Mouse (Mus musculus) midbrain, embryonic 15.5 days (tissue): Measurements from ENCODE around the gene Snrnp35. TPM values are rescaled to one million over a fixed set of nuclear protein-coding genes. Genes with fewer than 3 reads are reported as not detected.
"Not testable (repeated sequence)": the region's sequence is repeated elsewhere in the genome, so short reads cannot be mapped to it uniquely, and the experiment has no call there.

Experiments used
- ATAC-seq: fragments of 200-750 bp; cut with Nextera tagmentation; replicated peaks from 2 replicates; pipeline ENCODE4 v1.8.0; 2017; ENCODE audit warnings: moderate TSS enrichment
- H3K27ac ChIP-seq: fragments of 300-500 bp; sonication (generic); 2 replicates; pipeline ENCODE4 v1.5.1; 2015; ENCODE audit warnings: mild to moderate bottlenecking, inconsistent platforms
- H3K27me3 ChIP-seq: fragments of 300-500 bp; sonication (generic); replicated peaks from 2 replicates; pipeline ENCODE4 v1.6.1; 2015; ENCODE audit warnings: inconsistent platforms
- H3K36me3 ChIP-seq: fragments of 300-500 bp; sonication (generic); replicated peaks from 2 replicates; pipeline ENCODE4 v1.6.1; 2015; ENCODE audit warnings: inconsistent platforms
- H3K4me1 ChIP-seq: fragments of 300-500 bp; sonication (generic); 2 replicates; pipeline ENCODE4 v1.6.1; 2015; ENCODE audit warnings: inconsistent platforms
- H3K4me2 ChIP-seq: fragments of 300-500 bp; sonication (generic); 2 replicates; pipeline ENCODE4 v1.6.1; 2015; ENCODE audit warnings: inconsistent platforms, mild to moderate bottlenecking, moderate library complexity
- H3K4me3 ChIP-seq: fragments of 300-500 bp; sonication (generic); 2 replicates; pipeline ENCODE4 v1.5.1; 2015; ENCODE audit warnings: mild to moderate bottlenecking, inconsistent platforms
- H3K9ac ChIP-seq: fragments of 300-500 bp; sonication (generic); 2 replicates; pipeline ENCODE4 v1.6.1; 2015; ENCODE audit warnings: mild to moderate bottlenecking, inconsistent platforms
- H3K9me3 ChIP-seq: fragments of 300-500 bp; sonication (generic); 2 replicates; pipeline ENCODE4 v1.6.1; 2016; ENCODE audit warnings: inconsistent platforms
- WGBS: fragments of 180-500 bp; shearing (Covaris S2); methylation state at CpG from one replicate; pipeline ENCODE4 v1.1.7; 2015; ENCODE audit warnings: mixed read lengths; 5-methylcytosine and 5-hydroxymethylcytosine counted together
- polyA plus RNA-seq: library from polyadenylated mRNA; unstranded; fragments of >200 nt; fragmentation: Nextera tagmentation; extraction: Ambion mirVana; gene quantifications from 2 replicates; pipeline ENCODE4 v1.2.1, GENCODE M21; 2015

The Snrnp35 gene
- polyA plus RNA-seq, 1 experiment from 2014 or later: 18.9 TPM

GRCm38 (mm10) chr5:124450051-124450450 is 32.9 kb upstream of the Snrnp35 start:
- no peak for ATAC-seq
- Histone ChIP-seq H3K27ac (no peak overlapping the region), H3K27me3 (no peaks in the 10 kb centered on the region), H3K36me3 (peaks cover 36% of the 10 kb centered on the region; the same call in 1 of the 2 replicates), H3K9ac (no peak overlapping the region), H3K4me2 (no peak overlapping the region), H3K9me3 (no peaks in the 10 kb centered on the region), H3K4me3 (no peak overlapping the region), H3K4me1 (peaks cover 23% of the 10 kb centered on the region)
- WGBS: 92% methylated on average over 7 of the region's 7 CpGs

DNA sequence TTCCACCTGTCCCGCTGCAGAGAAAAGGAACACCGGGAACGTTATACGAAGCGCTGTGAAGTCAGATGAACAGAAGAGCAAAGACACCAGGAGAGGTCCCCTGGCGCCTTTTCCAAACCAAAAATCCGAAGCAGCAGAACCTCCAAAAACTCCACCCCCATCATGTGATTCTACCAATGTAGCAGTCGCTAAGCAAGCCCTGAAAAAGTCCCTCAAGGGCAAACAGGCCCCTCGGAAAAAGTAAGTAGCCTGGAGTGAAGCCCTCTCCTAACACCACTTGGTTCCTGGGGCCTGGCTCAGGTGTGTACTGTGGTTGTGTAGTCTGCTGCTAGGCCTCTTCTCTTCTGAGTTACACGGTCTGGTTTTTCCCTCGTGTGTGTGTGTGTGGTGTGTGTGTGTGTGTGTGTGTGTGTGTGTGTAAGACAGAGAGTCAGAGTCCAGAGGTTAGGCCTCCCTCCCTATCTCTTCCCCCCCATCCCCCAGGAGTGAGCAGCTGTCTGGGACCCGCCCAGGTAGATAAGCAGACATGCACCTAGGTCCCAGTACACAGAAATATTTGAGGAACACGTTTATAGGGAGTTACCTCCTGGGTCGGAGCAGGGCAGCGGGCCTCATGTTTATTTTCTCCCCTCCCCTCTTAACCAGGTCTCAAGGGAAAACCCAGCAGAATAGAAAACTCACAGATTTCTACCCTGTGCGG is 32.1 kb upstream of the Snrnp35 start:
- no peak overlapping the region for H3K4me3 ChIP-seq

GRCm38 (mm10) chr5:124452494-124453228 is 30.3 kb upstream of the Snrnp35 start:
- Histone ChIP-seq H3K27me3 (no peaks in the 10 kb centered on the region), H3K36me3 (peaks cover 45% of the 10 kb centered on the region; the same call in 1 of the 2 replicates), H3K9ac (no peak overlapping the region), H3K4me3 (no peak overlapping the region), H3K4me2 (no peak overlapping the region), H3K4me1 (0 out of 2 replicates have a peak, but pooled peaks cover 9% of the 10 kb centered on the region), H3K27ac (no peak overlapping the region), H3K9me3 (no peaks in the 10 kb centered on the region)
- ATAC-seq: no peak
- WGBS: 77% methylated on average over 15 of the region's 15 CpGs

More for the DNA sequence above, 32.1 kb upstream of the Snrnp35 start:
- no peaks in the 10 kb centered on the region for H3K9me3 ChIP-seq
- H3K27ac ChIP-seq: no peak overlapping the region
- peaks cover 38% of the 10 kb centered on the region; the same call in 1 of the 2 replicates for H3K36me3 ChIP-seq
- 89% methylated on average over 16 of the region's 16 CpGs for WGBS
- no peak for ATAC-seq
- H3K4me1 ChIP-seq: peaks cover 23% of the 10 kb centered on the region
- no peak overlapping the region for H3K4me2 ChIP-seq
- no peaks in the 10 kb centered on the region for H3K27me3 ChIP-seq
- no peak overlapping the region for H3K9ac ChIP-seq

GRCm38 (mm10) chr5:124453339-124454081 is 29.4 kb upstream of the Snrnp35 start:
- no peaks in the 10 kb centered on the region for H3K9me3 ChIP-seq
- 77% methylated on average over 13 of the region's 13 CpGs for WGBS
- H3K4me1 ChIP-seq: 0 out of 2 replicates have a peak, but pooled peaks cover 9% of the 10 kb centered on the region
- H3K4me2 ChIP-seq: no peak overlapping the region
- H3K27me3 ChIP-seq: no peaks in the 10 kb centered on the region
- no peak overlapping the region for H3K9ac ChIP-seq
- H3K4me3 ChIP-seq: no peak overlapping the region
- ATAC-seq: no peak
- 0 out of 2 replicates have a peak overlapping the region, but pooled peaks have one; percentile 8 for H3K27ac ChIP-seq
- peaks cover 46% of the 10 kb centered on the region; the same call in 1 of the 2 replicates for H3K36me3 ChIP-seq

- H3K4me2 ChIP-seq: no peak overlapping the region
- no peaks in the 10 kb centered on the region for H3K9me3 ChIP-seq
- H3K36me3 ChIP-seq: peaks cover 50% of the 10 kb centered on the region; the same call in 1 of the 2 replicates
- H3K27me3 ChIP-seq: no peaks in the 10 kb centered on the region
- WGBS: 83% methylated on average over 1 of the region's 1 CpGs
- H3K27ac ChIP-seq: no peak overlapping the region
- 0 out of 2 replicates have a peak, but pooled peaks cover 5% of the 10 kb centered on the region for H3K4me1 ChIP-seq
- H3K4me3 ChIP-seq: no peak overlapping the region
- no peak overlapping the region for H3K9ac ChIP-seq
- ATAC-seq: no peak
Observed at GRCm38 (mm10) chr5:124454082-124454419, 28.9 kb upstream of the Snrnp35 start.

GRCm38 (mm10) chr5:124456762-124457161 is 26.2 kb upstream of the Snrnp35 start:
- no peak overlapping the region for H3K4me3 ChIP-seq
- H3K4me1 ChIP-seq: no peaks in the 10 kb centered on the region
- H3K27me3 ChIP-seq: no peaks in the 10 kb centered on the region
- 95% methylated on average over 6 of the region's 6 CpGs for WGBS
- peaks cover 62% of the 10 kb centered on the region for H3K36me3 ChIP-seq
- H3K9ac ChIP-seq: no peak overlapping the region
- no peak overlapping the region for H3K27ac ChIP-seq
- H3K4me2 ChIP-seq: no peak overlapping the region
- H3K9me3 ChIP-seq: no peaks in the 10 kb centered on the region
- ATAC-seq: no peak

DNA sequence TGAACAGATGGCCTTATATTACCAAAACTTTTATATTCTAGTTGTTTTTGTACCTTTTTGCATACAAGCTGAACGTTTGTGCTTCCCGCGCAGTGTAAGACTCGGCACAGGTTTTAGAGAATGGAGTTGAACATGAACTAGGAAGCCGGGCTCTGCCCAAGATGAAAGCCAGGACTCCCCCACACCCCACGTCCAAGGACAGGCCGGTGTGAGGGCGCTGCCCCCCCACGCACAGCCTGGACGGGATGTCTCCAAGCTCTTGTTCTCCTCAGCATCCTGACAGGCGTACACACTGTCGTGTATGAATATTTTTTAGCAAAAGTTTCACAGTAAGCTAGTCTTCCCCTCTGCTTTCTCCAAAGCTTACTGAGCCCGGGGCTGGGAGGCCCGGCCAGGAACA is 22.0 kb upstream of the Snrnp35 start:
- not testable (repeated sequence) for ATAC-seq, H3K27ac ChIP-seq, H3K9me3 ChIP-seq, H3K4me3 ChIP-seq, H3K4me2 ChIP-seq, H3K4me1 ChIP-seq, H3K27me3 ChIP-seq, H3K9ac ChIP-seq
- 94% methylated on average over 14 of the region's 14 CpGs for WGBS
- H3K36me3 ChIP-seq: peaks cover 60% of the 10 kb centered on the region

DNA sequence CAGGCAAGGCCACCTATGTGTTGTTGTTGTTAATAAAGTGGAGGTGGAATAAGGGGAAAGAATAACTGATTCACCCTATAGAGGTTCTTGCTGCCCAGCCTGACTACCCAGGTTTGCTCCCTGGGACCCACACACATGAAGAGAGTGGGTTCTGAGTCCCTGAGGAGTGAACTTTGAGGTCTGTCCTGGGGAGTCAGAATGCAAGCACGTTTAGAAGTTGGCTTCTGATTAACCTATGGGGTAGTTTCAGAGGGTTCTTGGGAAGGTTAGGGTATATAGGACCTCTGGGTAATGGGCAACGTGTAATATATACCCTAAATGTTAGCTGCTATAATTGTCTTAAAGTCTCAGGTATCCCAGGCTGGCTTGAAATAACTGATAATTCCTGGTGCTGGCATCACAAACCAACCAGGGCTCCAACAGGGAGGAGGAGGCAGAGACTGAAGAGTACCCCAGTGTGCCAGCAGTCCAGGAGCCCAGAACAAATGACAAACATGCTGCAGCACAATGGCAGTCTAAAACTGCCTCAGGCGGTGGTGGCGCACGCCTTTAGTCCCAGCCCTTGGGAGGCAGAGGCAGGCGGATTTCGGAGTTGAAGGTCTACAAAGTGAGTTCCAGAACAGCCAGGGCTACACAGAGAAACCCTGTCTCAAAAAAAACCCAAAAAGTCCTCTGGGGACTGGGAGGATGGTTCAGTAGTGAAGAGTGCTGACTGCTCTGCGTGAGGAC is 20.5 kb upstream of the Snrnp35 start:
- Histone ChIP-seq H3K4me3 (no peak overlapping the region), H3K4me1 (no peaks in the 10 kb centered on the region), H3K36me3 (peaks cover 51% of the 10 kb centered on the region), H3K27me3 (no peaks in the 10 kb centered on the region), H3K4me2 (no peak overlapping the region), H3K9ac (no peak overlapping the region), H3K27ac (no peak overlapping the region), H3K9me3 (no peaks in the 10 kb centered on the region)
- ATAC-seq: no peak
- 88% methylated on average over 8 of the region's 8 CpGs for WGBS

- Histone ChIP-seq H3K4me2 (no peak overlapping the region), H3K9ac (no peak overlapping the region), H3K9me3 (no peaks in the 10 kb centered on the region), H3K27ac (no peak overlapping the region), H3K4me3 (no peak overlapping the region), H3K36me3 (peaks cover 42% of the 10 kb centered on the region), H3K4me1 (no peaks in the 10 kb centered on the region), H3K27me3 (no peaks in the 10 kb centered on the region)
- WGBS: 90% methylated on average over 5 of the region's 5 CpGs
- ATAC-seq: no peak
Observed at GRCm38 (mm10) chr5:124463462-124463861, 19.5 kb upstream of the Snrnp35 start.

DNA sequence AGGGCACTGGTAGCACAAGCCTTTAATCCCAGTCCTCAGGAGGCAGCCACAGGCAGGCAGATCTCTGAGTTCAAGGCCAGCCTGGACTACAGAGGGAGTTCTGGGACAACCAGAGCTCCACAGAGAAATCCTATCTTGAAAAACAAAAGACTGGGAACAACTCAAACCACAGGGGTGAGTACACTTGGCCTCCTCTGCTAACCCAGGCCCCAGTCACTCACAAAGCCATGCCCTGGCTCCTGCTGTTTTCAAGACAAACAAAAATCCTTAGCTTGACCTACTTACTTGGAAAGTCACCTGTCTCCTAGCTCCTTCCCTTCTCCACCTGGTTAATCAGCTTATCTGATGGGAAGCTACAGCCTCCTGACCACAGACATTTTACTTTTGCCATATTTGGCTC is 18.0 kb upstream of the Snrnp35 start:
- no peak overlapping the region for H3K27ac ChIP-seq
- H3K4me3 ChIP-seq: no peak overlapping the region
- no peaks in the 10 kb centered on the region for H3K27me3 ChIP-seq
- no peak overlapping the region for H3K4me2 ChIP-seq
- H3K9ac ChIP-seq: no peak overlapping the region
- H3K4me1 ChIP-seq: no peaks in the 10 kb centered on the region
- peaks cover 27% of the 10 kb centered on the region for H3K36me3 ChIP-seq
- no peak for ATAC-seq
- no peaks in the 10 kb centered on the region for H3K9me3 ChIP-seq

GRCm38 (mm10) chr5:124467766-124468165 is 15.2 kb upstream of the Snrnp35 start:
- no peaks in the 10 kb centered on the region for H3K9me3 ChIP-seq

DNA sequence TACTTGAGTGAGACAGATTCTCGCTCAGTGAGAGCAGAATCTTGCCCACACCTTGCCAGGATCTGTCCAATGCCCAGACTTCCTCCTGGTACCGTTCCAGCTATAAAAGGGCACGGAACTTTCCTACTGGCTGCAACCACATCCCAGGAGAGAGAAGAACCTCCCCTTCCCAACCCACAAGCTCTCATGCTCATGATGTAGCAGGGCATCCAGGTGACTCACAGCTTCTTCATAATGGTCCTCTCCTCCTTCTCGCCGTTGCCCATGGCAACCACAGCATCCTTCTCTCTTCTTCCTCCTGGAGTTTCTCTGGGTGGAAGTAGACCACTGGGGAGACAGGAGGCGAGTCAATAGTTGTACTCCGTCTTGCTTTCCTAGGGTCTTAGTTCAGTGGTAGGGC is 14.6 kb upstream of the Snrnp35 start:
- no peaks in the 10 kb centered on the region for H3K27me3 ChIP-seq
- ATAC-seq: no peak
- peaks cover 4% of the 10 kb centered on the region; the same call in 1 of the 2 replicates for H3K36me3 ChIP-seq
- H3K9me3 ChIP-seq: no peaks in the 10 kb centered on the region
- H3K9ac ChIP-seq: no peak overlapping the region
- H3K27ac ChIP-seq: no peak overlapping the region
- no peak overlapping the region for H3K4me2 ChIP-seq
- H3K4me3 ChIP-seq: no peak overlapping the region
- WGBS: 94% methylated on average over 7 of the region's 7 CpGs
- no peaks in the 10 kb centered on the region for H3K4me1 ChIP-seq

More at GRCm38 (mm10) chr5:124467766-124468165, 15.2 kb upstream of the Snrnp35 start:
- Histone ChIP-seq H3K27ac (no peak overlapping the region), H3K36me3 (peaks cover 10% of the 10 kb centered on the region; the same call in 1 of the 2 replicates), H3K4me2 (no peak overlapping the region), H3K4me3 (no peak overlapping the region), H3K27me3 (no peaks in the 10 kb centered on the region), H3K4me1 (no peaks in the 10 kb centered on the region), H3K9ac (no peak overlapping the region)
- 90% methylated on average over 1 of the region's 1 CpGs for WGBS
- ATAC-seq: no peak
